Mouse (Mus musculus) liver, adult 2 months (tissue): ENCODE results near the gene Srrd. TPM values are rescaled to one million over a fixed set of nuclear protein-coding genes. Genes with fewer than 3 reads are reported as not detected.
A peak's percentile ranks its signal among the peaks of the same experiment; 100 is the strongest.

Source experiments
- DNase-seq: peaks from one replicate; pipeline ENCODE4 v3.0.0-alpha.2; 2011; ENCODE audit warnings: low read depth, low spot score; ENCODE audit errors: extremely low read depth
- H3K27ac ChIP-seq: fragments of 200-500 bp; replicated peaks from 2 replicates; pipeline ENCODE4 v1.5.1; 2012; ENCODE audit warnings: low read depth, mild to moderate bottlenecking, control low read depth, inconsistent platforms, low read length; ENCODE audit not compliant: insufficient read depth
- H3K27me3 ChIP-seq: fragments of 200-500 bp; 2 replicates; pipeline ENCODE4 v1.6.1; 2012; ENCODE audit warnings: mild to moderate bottlenecking, moderate library complexity, low read length, inconsistent platforms; ENCODE audit not compliant: control insufficient read depth, insufficient read depth
- H3K36me3 ChIP-seq: fragments of 200-500 bp; 2 replicates; pipeline ENCODE4 v1.6.1; 2012; ENCODE audit warnings: low read length, inconsistent platforms; ENCODE audit not compliant: control insufficient read depth, insufficient read depth
- H3K4me1 ChIP-seq: fragments of 200-500 bp; 2 replicates; pipeline ENCODE4 v1.6.1; 2011; ENCODE audit warnings: low read length; ENCODE audit not compliant: control insufficient read depth, insufficient read depth
- H3K4me3 ChIP-seq: fragments of 200-500 bp; 2 replicates; pipeline ENCODE4 v1.5.1; 2011; ENCODE audit warnings: low read depth, mild to moderate bottlenecking, control low read depth, low read length, moderate library complexity; ENCODE audit not compliant: insufficient read depth
- H3K79me2 ChIP-seq: fragments of 200-500 bp; 2 replicates; pipeline ENCODE4 v1.6.1; 2012; ENCODE audit warnings: inconsistent platforms, mild to moderate bottlenecking, low read length, moderate library complexity; ENCODE audit not compliant: control insufficient read depth, insufficient read depth
- H3K9ac ChIP-seq: fragments of 200-500 bp; 2 replicates; pipeline ENCODE4 v1.6.1; 2012; ENCODE audit warnings: low read depth, mild to moderate bottlenecking, control low read depth, inconsistent platforms, low read length
- CTCF ChIP-seq: fragments of 200-500 bp; IDR thresholded peaks from 2 replicates; pipeline ENCODE4 v1.5.1; 2011; ENCODE audit warnings: low read depth, low read length, control low read depth
- POLR2A ChIP-seq: fragments of 200-500 bp; IDR thresholded peaks from 2 replicates; pipeline ENCODE4 v1.6.1; 2011; ENCODE audit warnings: low read length, control low read depth; ENCODE audit not compliant: insufficient read depth; ENCODE audit errors: extremely low read depth
- WGBS: fragments of 180-500 bp; shearing (Covaris S2); methylation state at CpG from one replicate; pipeline ENCODE4 v1.1.7; 2018; 5-methylcytosine and 5-hydroxymethylcytosine counted together
- polyA plus RNA-seq: library from polyadenylated mRNA; depleted of rRNA; stranded (reverse); fragments of >200 nt; gene quantifications from 2 replicates; pipeline ENCODE4 v1.2.3, GENCODE M21; 2012; rRNA removed
- total RNA-seq: library from RNA; depleted of rRNA; stranded (reverse); fragments of >200 nt; gene quantifications from 2 replicates; pipeline ENCODE4 v1.2.3, GENCODE M21; 2014; rRNA removed

The Srrd gene
- 12.3 and 19.3 TPM in 2 replicates for total RNA-seq
- polyA plus RNA-seq = 26.3 and 30.0 TPM in 2 replicates

DNA sequence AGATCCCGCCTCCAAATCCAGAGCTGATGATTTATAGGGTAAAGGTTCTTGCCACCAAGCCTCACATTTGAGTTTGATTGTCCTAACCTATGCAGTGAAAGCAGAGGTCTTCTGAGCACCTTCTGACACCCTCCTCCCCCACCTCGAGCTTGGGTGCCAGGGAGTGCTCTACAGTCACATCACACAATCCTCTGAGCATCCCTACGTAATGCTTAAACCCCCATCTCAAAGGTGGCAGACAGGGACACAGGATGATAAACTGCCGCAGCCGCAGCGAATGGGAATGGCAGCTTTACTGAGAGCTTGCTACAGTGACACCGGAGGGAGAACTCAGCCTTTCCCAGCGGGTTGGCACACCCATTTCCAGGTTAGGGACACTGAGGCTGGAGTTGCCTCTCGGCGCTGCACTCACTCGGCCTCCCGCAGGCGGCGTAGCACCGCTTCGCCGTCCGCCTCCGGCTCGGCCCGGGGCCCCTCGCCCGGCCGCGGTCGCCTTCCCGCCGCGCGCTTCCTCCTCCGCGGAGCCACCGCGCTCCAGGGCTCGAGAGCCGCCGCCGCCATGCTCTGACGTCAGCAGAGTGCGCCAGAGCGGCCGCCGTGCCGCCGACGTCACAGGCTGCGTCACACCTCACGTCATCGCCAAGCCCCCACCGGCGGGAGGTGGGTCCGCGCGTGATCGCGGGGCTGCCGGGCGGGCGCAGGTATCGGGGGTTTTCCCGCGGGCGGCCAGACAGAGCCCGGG is at the start of gene Srrd, which contains the start of gene Hps4:
Gene Srrd (minus strand): TSS at position 578 of the 742 bp plus-strand sequence.
Gene Hps4 (plus strand): TSS at position 621 of the 742 bp plus-strand sequence.
- H3K36me3 ChIP-seq = no peaks in the 10 kb centered on the region; the same call in 1 of the 2 replicates
- no peaks in the 10 kb centered on the region for H3K79me2 ChIP-seq
- H3K27ac ChIP-seq = peak within 1 kb of the TSS; percentile 86
- no peaks in the 10 kb centered on the region for H3K27me3 ChIP-seq
- DNase-seq = no peak
- H3K4me3 ChIP-seq = peak within 1 kb of the TSS; percentile 78
- TF ChIP-seq CTCF = no peak
- peak; percentile 39; the same call in 1 of the 2 replicates for TF ChIP-seq POLR2A
- peak within 1 kb of the TSS; percentile 84 for H3K9ac ChIP-seq
- peaks cover 12% of the 10 kb centered on the region for H3K4me1 ChIP-seq
- WGBS = 2% methylated on average over 64 of the region's 64 CpGs

DNA sequence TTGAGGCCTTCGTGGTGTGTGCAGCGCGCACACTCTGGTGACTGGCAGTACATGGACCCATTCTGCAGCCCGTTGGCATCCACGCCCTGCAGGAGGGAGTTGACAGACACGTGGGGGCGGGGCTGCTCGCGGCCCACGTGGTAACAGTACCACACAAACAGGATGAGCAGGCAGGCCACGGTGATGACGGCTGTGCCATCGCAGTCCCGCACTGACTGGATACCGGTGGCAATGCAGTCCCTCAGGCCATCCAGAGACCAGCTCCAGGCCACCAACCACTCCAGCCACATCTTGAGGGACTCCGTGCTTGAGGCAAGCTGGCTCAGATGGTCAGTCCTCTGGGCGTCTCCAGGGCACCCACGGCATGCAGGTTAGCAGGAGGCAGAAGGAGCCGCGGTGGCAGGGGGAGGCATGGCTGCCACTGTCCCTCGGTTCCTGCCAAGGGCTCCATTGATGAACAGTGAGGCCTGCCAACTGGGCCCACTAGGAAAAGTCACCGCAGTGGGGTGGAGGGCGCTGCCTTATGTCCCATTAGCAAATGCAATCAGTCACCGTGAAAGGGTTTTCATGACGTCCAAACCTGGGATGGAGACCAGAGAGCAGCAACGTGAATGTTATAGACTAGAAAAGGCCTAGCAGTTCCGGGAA is 49.0 kb upstream of the Srrd start:
- Histone ChIP-seq H3K27ac (no peak overlapping the region), H3K27me3 (peaks cover 9% of the 10 kb centered on the region), H3K4me1 (no peaks in the 10 kb centered on the region), H3K4me3 (no peak overlapping the region), H3K36me3 (no peaks in the 10 kb centered on the region), H3K79me2 (no peaks in the 10 kb centered on the region), H3K9ac (no peak overlapping the region)
- 51% methylated on average over 27 of the region's 27 CpGs for WGBS
- no peak for DNase-seq
- TF ChIP-seq POLR2A = no peak
- TF ChIP-seq CTCF = no peak

DNA sequence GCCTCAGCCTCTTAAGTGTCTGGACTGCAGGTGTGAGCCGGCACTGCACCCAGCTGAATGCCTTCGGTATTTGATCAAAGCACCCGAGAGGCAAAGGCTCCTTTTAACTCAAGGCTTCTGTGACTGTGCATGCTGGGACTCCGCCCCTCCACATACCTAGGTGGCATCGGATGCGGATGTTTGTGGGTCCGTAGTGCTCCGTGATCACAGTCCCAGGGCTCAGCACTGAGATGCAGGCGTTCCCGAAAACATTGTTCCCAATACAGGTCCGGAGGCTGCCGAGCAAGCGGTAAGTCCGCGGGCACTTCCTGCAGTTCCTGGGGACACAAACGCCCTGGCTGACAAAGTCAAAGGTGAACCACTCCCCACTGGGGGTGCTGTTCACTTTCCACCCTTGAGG is 48.2 kb upstream of the Srrd start:
- Histone ChIP-seq H3K4me1 (no peaks in the 10 kb centered on the region), H3K79me2 (no peaks in the 10 kb centered on the region), H3K9ac (no peak overlapping the region), H3K27me3 (peaks cover 9% of the 10 kb centered on the region), H3K27ac (no peak overlapping the region), H3K36me3 (no peaks in the 10 kb centered on the region), H3K4me3 (no peak overlapping the region)
- TF ChIP-seq CTCF = no peak
- TF ChIP-seq POLR2A = no peak
- WGBS = 36% methylated on average over 16 of the region's 16 CpGs
- no peak for DNase-seq

- TF ChIP-seq CTCF (no peak), POLR2A (no peak)
- Histone ChIP-seq H3K9ac (no peak overlapping the region), H3K4me1 (no peaks in the 10 kb centered on the region), H3K27ac (no peak overlapping the region), H3K4me3 (no peak overlapping the region), H3K79me2 (no peaks in the 10 kb centered on the region), H3K36me3 (no peaks in the 10 kb centered on the region), H3K27me3 (peaks cover 4% of the 10 kb centered on the region; the same call in 1 of the 2 replicates)
- 79% methylated on average over 9 of the region's 9 CpGs for WGBS
- DNase-seq = no peak
Measured at GRCm38 (mm10) chr5:112389352-112389751, 46.5 kb upstream of the Srrd start.

- H3K36me3 ChIP-seq = no peaks in the 10 kb centered on the region
Measured at GRCm38 (mm10) chr5:112385973-112386372, 43.1 kb upstream of the Srrd start.

More at GRCm38 (mm10) chr5:112385973-112386372, 43.1 kb upstream of the Srrd start:
- no peak for DNase-seq
- Histone ChIP-seq H3K4me1 (no peaks in the 10 kb centered on the region), H3K79me2 (no peaks in the 10 kb centered on the region), H3K4me3 (no peak overlapping the region), H3K9ac (no peak overlapping the region), H3K27ac (no peak overlapping the region), H3K27me3 (no peaks in the 10 kb centered on the region)
- TF ChIP-seq POLR2A (no peak), CTCF (no peak)
- WGBS = 68% methylated on average over 2 of the region's 2 CpGs
